Mouse (Mus musculus): ENCODE results near the gene Rhbdd1. TPM values are rescaled to one million over a fixed set of nuclear protein-coding genes. Genes with fewer than 3 reads are reported as not detected.
A peak's percentile ranks its signal among the peaks of the same experiment; 100 is the strongest.

Gene Rhbdd1
- polyA plus RNA-seq, 1 experiment from 2014 or later, result 7.3 TPM

- WGBS, result 75% methylated on average over 4 of the region's 4 CpGs
- Histone ChIP-seq H3K9ac (ENCODE audit: low read depth, low read length) (no peak overlapping the region), H3K9me3 (ENCODE audit: control insufficient read depth, low read length) (no peaks in the 10 kb centered on the region), H3K4me1 (replicated peaks; ENCODE audit: control insufficient read depth, insufficient read depth, low read length) (peaks cover 2% of the 10 kb centered on the region; the same call in 1 of the 2 replicates), H3K27ac (ENCODE audit: low read depth, low read length) (no peak overlapping the region), H3K27me3 (ENCODE audit: control insufficient read depth, insufficient read depth, low read length) (no peaks in the 10 kb centered on the region), H3K4me3 (ENCODE audit: low read depth, low read length) (no peak overlapping the region), H3K4me2 (replicated peaks; ENCODE audit: low read depth, low read length) (no peak overlapping the region), H3K36me3 (ENCODE audit: control insufficient read depth, insufficient read depth, low read length) (no peaks in the 10 kb centered on the region)
- DNase-seq (ENCODE audit: low spot score) (no peak), ATAC-seq (ENCODE audit: low FRiP score) (no peak)
These were observed 45.0 kb downstream of the Rhbdd1 start for GRCm38 (mm10) chr1:82361240-82361639.

DNA sequence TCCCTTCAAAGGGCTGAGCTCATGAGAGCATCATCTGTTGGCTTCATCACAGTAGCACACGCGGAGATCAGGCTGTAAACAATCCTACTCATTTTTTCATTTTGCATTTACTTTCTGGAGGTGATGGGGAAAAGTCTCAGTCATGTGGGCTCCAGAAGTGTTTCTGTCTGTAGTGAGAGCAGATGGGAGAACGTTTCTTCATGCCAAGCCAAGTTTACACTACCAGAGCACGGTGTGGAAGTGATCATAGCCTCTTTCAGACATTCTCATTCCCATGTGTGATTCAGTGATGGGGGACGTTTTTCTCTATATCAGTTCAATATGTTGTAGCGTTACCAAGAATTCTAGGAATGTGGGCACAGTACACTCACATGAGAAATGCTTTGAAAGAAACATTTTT is 45.9 kb downstream of the Rhbdd1 start:
- ATAC-seq (ENCODE audit: low FRiP score) (no peak), DNase-seq (ENCODE audit: low spot score) (no peak)
- 77% methylated on average over 6 of the region's 6 CpGs for WGBS

DNA sequence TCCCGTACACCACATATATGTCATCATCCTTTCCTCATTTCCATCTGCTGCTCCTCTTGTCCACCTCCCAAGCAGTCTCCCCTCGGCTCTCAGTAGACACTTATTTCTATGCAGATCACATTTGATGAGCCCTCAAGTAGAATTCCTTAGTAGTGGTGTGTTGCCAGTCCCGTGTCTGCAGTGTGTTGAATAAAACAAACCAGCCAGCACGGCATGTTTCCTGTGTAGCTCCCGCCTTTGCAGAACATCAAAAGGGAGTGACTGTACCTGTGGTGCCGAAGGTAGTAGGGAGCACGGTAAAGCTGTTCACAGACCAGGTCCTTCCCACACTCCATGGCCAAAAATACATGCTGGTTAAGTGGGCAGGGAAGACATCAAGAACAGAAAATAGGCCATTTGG is 47.8 kb downstream of the Rhbdd1 start:
- H3K36me3 ChIP-seq (ENCODE audit: control insufficient read depth, insufficient read depth, low read length), result no peaks in the 10 kb centered on the region
- DNase-seq (ENCODE audit: low spot score) (no peak), ATAC-seq (ENCODE audit: low FRiP score) (no peak)
- H3K27me3 ChIP-seq (ENCODE audit: control insufficient read depth, insufficient read depth, low read length), result no peaks in the 10 kb centered on the region
- H3K27ac ChIP-seq (ENCODE audit: low read depth, low read length), result no peak overlapping the region
- H3K9ac ChIP-seq (ENCODE audit: low read depth, low read length), result no peak overlapping the region
- H3K4me3 ChIP-seq (ENCODE audit: low read depth, low read length), result no peak overlapping the region
- WGBS, result 83% methylated on average over 7 of the region's 7 CpGs
- no peak overlapping the region for H3K4me2 ChIP-seq (replicated peaks; ENCODE audit: low read depth, low read length)
- H3K9me3 ChIP-seq (ENCODE audit: control insufficient read depth, low read length), result no peaks in the 10 kb centered on the region
- H3K4me1 ChIP-seq (replicated peaks; ENCODE audit: control insufficient read depth, insufficient read depth, low read length), result no peaks in the 10 kb centered on the region; the same call in 1 of the 2 replicates

More for the DNA sequence above, 45.9 kb downstream of the Rhbdd1 start:
- Histone ChIP-seq H3K4me1 (replicated peaks; ENCODE audit: control insufficient read depth, insufficient read depth, low read length) (peaks cover 2% of the 10 kb centered on the region; the same call in 1 of the 2 replicates), H3K36me3 (ENCODE audit: control insufficient read depth, insufficient read depth, low read length) (no peaks in the 10 kb centered on the region), H3K4me2 (replicated peaks; ENCODE audit: low read depth, low read length) (no peak overlapping the region), H3K9me3 (ENCODE audit: control insufficient read depth, low read length) (no peaks in the 10 kb centered on the region), H3K27ac (ENCODE audit: low read depth, low read length) (no peak overlapping the region), H3K27me3 (ENCODE audit: control insufficient read depth, insufficient read depth, low read length) (no peaks in the 10 kb centered on the region), H3K4me3 (ENCODE audit: low read depth, low read length) (no peak overlapping the region), H3K9ac (ENCODE audit: low read depth, low read length) (no peak overlapping the region)

- no peak overlapping the region for H3K27ac ChIP-seq (ENCODE audit: low read depth, low read length)
These were observed 48.2 kb downstream of the Rhbdd1 start for GRCm38 (mm10) chr1:82364468-82364867.

GRCm38 (mm10) chr1:82371636-82372428 is 55.6 kb downstream of the Rhbdd1 start:
- Histone ChIP-seq H3K4me2 (replicated peaks; ENCODE audit: low read depth, low read length) (no peak overlapping the region), H3K27ac (ENCODE audit: low read depth, low read length) (no peak overlapping the region), H3K27me3 (ENCODE audit: control insufficient read depth, insufficient read depth, low read length) (no peaks in the 10 kb centered on the region), H3K9ac (ENCODE audit: low read depth, low read length) (no peak overlapping the region), H3K4me3 (ENCODE audit: low read depth, low read length) (no peak overlapping the region), H3K36me3 (ENCODE audit: control insufficient read depth, insufficient read depth, low read length) (no peaks in the 10 kb centered on the region), H3K9me3 (ENCODE audit: control insufficient read depth, low read length) (no peaks in the 10 kb centered on the region), H3K4me1 (replicated peaks; ENCODE audit: control insufficient read depth, insufficient read depth, low read length) (no peaks in the 10 kb centered on the region)
- WGBS, result 81% methylated on average over 5 of the region's 5 CpGs
- no peak for DNase-seq (ENCODE audit: low spot score)
- no peak for ATAC-seq (ENCODE audit: low FRiP score)

More at GRCm38 (mm10) chr1:82364468-82364867, 48.2 kb downstream of the Rhbdd1 start:
- DNase-seq (ENCODE audit: low spot score) (no peak), ATAC-seq (ENCODE audit: low FRiP score) (no peak)
- Histone ChIP-seq H3K27me3 (ENCODE audit: control insufficient read depth, insufficient read depth, low read length) (no peaks in the 10 kb centered on the region), H3K4me1 (replicated peaks; ENCODE audit: control insufficient read depth, insufficient read depth, low read length) (no peaks in the 10 kb centered on the region; the same call in 1 of the 2 replicates), H3K4me2 (replicated peaks; ENCODE audit: low read depth, low read length) (no peak overlapping the region), H3K9ac (ENCODE audit: low read depth, low read length) (no peak overlapping the region), H3K4me3 (ENCODE audit: low read depth, low read length) (no peak overlapping the region), H3K9me3 (ENCODE audit: control insufficient read depth, low read length) (no peaks in the 10 kb centered on the region), H3K36me3 (ENCODE audit: control insufficient read depth, insufficient read depth, low read length) (no peaks in the 10 kb centered on the region)
- 83% methylated on average over 6 of the region's 6 CpGs for WGBS

- no peaks in the 10 kb centered on the region for H3K27me3 ChIP-seq (ENCODE audit: control insufficient read depth, insufficient read depth, low read length)
- DNase-seq (ENCODE audit: low spot score), result no peak
- no peak overlapping the region for H3K9ac ChIP-seq (ENCODE audit: low read depth, low read length)
- 97% methylated on average over 8 of the region's 8 CpGs for WGBS
- H3K36me3 ChIP-seq (ENCODE audit: control insufficient read depth, insufficient read depth, low read length), result no peaks in the 10 kb centered on the region
- ATAC-seq (ENCODE audit: low FRiP score), result no peak
- H3K9me3 ChIP-seq (ENCODE audit: control insufficient read depth, low read length), result no peaks in the 10 kb centered on the region
- no peaks in the 10 kb centered on the region for H3K4me1 ChIP-seq (replicated peaks; ENCODE audit: control insufficient read depth, insufficient read depth, low read length)
- H3K4me3 ChIP-seq (ENCODE audit: low read depth, low read length), result no peak overlapping the region
- H3K4me2 ChIP-seq (replicated peaks; ENCODE audit: low read depth, low read length), result no peak overlapping the region
- no peak overlapping the region for H3K27ac ChIP-seq (ENCODE audit: low read depth, low read length)
These were observed 57.7 kb downstream of the Rhbdd1 start for GRCm38 (mm10) chr1:82373924-82374323.

DNA sequence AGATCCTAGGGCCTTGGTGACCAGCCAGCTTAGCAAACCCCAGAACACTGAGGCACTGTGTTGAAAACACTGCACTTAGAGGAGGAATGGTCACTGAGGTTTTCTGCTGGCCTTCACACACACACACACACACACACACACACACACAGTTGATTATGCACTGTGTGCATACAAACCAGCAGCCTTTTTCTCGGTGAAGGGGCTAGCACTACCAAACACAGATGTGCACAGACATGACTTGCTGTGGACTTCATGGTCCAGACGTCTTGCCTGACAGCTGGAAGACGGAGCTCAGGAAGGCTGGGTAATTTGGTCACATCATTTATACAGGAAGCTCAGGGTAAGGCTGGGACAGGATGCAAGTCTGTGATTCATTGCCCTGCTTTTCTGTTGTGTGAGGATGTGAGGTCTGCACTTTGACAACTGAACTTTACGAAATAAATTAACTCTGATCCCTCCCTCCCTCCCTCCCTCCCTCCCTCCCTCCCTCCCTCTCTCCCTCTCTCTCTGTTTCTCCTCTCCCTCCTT is 58.6 kb downstream of the Rhbdd1 start:
- Histone ChIP-seq H3K27me3 (ENCODE audit: control insufficient read depth, insufficient read depth, low read length) (no peaks in the 10 kb centered on the region), H3K4me2 (replicated peaks; ENCODE audit: low read depth, low read length) (no peak overlapping the region), H3K4me3 (ENCODE audit: low read depth, low read length) (no peak overlapping the region), H3K9ac (ENCODE audit: low read depth, low read length) (no peak overlapping the region), H3K4me1 (replicated peaks; ENCODE audit: control insufficient read depth, insufficient read depth, low read length) (no peaks in the 10 kb centered on the region), H3K9me3 (ENCODE audit: control insufficient read depth, low read length) (no peaks in the 10 kb centered on the region), H3K27ac (ENCODE audit: low read depth, low read length) (no peak overlapping the region), H3K36me3 (ENCODE audit: control insufficient read depth, insufficient read depth, low read length) (no peaks in the 10 kb centered on the region)
- no peak for DNase-seq (ENCODE audit: low spot score)
- 54% methylated on average over 4 of the region's 4 CpGs for WGBS
- ATAC-seq (ENCODE audit: low FRiP score), result peak; percentile 34

- DNase-seq (ENCODE audit: low spot score) (no peak), ATAC-seq (ENCODE audit: low FRiP score) (no peak)
- no peaks in the 10 kb centered on the region for H3K36me3 ChIP-seq (ENCODE audit: control insufficient read depth, insufficient read depth, low read length)
- WGBS, result 74% methylated on average over 3 of the region's 3 CpGs
- no peak overlapping the region for H3K9ac ChIP-seq (ENCODE audit: low read depth, low read length)
- no peaks in the 10 kb centered on the region for H3K4me1 ChIP-seq (replicated peaks; ENCODE audit: control insufficient read depth, insufficient read depth, low read length)
- no peak overlapping the region for H3K4me2 ChIP-seq (replicated peaks; ENCODE audit: low read depth, low read length)
- no peaks in the 10 kb centered on the region for H3K27me3 ChIP-seq (ENCODE audit: control insufficient read depth, insufficient read depth, low read length)
- no peaks in the 10 kb centered on the region for H3K9me3 ChIP-seq (ENCODE audit: control insufficient read depth, low read length)
- H3K27ac ChIP-seq (ENCODE audit: low read depth, low read length), result no peak overlapping the region
- no peak overlapping the region for H3K4me3 ChIP-seq (ENCODE audit: low read depth, low read length)
These were observed 59.2 kb downstream of the Rhbdd1 start for GRCm38 (mm10) chr1:82375452-82375851.

DNA sequence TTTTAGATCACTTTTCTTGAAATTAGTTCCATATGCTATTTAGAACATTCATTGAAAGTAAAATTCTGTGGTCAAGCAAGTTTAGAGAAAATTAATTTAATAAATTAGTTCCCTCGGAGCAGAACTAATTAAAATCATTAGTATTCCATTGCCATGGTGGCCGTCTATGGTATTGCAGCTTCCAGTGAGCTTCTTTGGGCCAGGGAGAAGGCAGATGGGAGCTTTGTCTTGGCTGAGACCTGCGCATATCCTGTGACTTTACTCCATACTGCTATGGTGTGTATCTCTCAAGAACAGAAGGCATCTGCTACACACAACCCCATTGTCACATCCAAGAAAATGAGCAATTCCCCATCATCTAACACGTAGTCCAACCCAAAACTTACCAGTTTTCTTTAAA is 65.7 kb downstream of the Rhbdd1 start:
- H3K4me1 ChIP-seq (replicated peaks; ENCODE audit: control insufficient read depth, insufficient read depth, low read length), result peaks cover 9% of the 10 kb centered on the region
- no peaks in the 10 kb centered on the region for H3K27me3 ChIP-seq (ENCODE audit: control insufficient read depth, insufficient read depth, low read length)
- 60% methylated on average over 4 of the region's 4 CpGs for WGBS
- no peak for DNase-seq (ENCODE audit: low spot score)
- no peak overlapping the region for H3K27ac ChIP-seq (ENCODE audit: low read depth, low read length)
- H3K9me3 ChIP-seq (ENCODE audit: control insufficient read depth, low read length), result no peaks in the 10 kb centered on the region
- no peak overlapping the region for H3K9ac ChIP-seq (ENCODE audit: low read depth, low read length)
- H3K36me3 ChIP-seq (ENCODE audit: control insufficient read depth, insufficient read depth, low read length), result no peaks in the 10 kb centered on the region
- H3K4me2 ChIP-seq (replicated peaks; ENCODE audit: low read depth, low read length), result no peak overlapping the region
- ATAC-seq (ENCODE audit: low FRiP score), result peak; percentile 50; the same call in 1 of the 2 replicates
- no peak overlapping the region for H3K4me3 ChIP-seq (ENCODE audit: low read depth, low read length)

Measured in hindbrain, embryonic 11.5 days (tissue).